In the genomic region with DNA sequence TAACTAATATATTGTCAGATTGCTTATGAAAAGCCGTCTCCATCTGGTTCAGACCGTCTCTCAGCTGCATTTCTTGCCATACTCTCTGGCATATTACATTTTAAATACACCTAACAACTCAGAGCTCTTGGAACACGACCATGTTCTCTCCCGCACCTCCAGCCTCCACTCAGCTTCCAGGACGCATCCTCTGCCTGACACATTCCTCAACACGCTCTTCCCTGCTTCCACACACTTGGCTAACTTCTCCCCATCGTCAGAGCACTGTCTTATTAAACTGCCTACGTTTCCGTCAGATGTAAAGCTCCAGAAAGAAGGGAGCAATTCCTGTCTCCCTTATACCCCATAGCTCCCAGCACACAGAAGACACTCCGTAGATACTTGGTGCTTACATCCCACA, we compare ENCODE assay signal across 17 mouse cellular contexts. TPM values are rescaled to one million over a fixed set of nuclear protein-coding genes. Genes with fewer than 3 reads are reported as not detected.
DNase-seq lines count a peak whose midpoint lies in the region; ATAC-seq and TF ChIP-seq lines count a peak whose summit lies in the region.
"Had no signal": no experiment of that assay in that cellular context is flagged by ENCODE, and none has a peak within 500 bp of the region (broad histone marks: within the 10 kb centered on the region; RNA-seq: fewer than 3 reads in every experiment).

No protein-coding gene starts in this region.

- H3K4me2 ChIP-seq in intestine, embryonic 16.5 days (ENCODE audit: low read depth, low read length) = no peak overlapping the region
- no peak overlapping the region for H3K4me2 ChIP-seq in intestine, embryonic 15.5 days (replicated peaks)
- no peak overlapping the region for H3K4me2 ChIP-seq in neural tube, embryonic 13.5 days
- no peak overlapping the region for H3K4me2 ChIP-seq in neural tube, embryonic 15.5 days
- H3K4me2 ChIP-seq: embryonic facial prominence, embryonic 13.5 days; heart, embryonic 11.5 days; liver, embryonic 12.5 days had no signal

- no peaks in the 10 kb centered on the region for H3K4me1 ChIP-seq in intestine, embryonic 16.5 days (ENCODE audit: control insufficient read depth, insufficient read depth, low read length)
- no peaks in the 10 kb centered on the region for H3K4me1 ChIP-seq in intestine, embryonic 15.5 days (replicated peaks)
- H3K4me1 ChIP-seq in neural tube, embryonic 13.5 days (replicated peaks) = peaks cover 11% of the 10 kb centered on the region
- peaks cover 8% of the 10 kb centered on the region; the same call in 1 of the 2 replicates for H3K4me1 ChIP-seq in neural tube, embryonic 15.5 days
- H3K4me1 ChIP-seq in kidney, adult 2 months (ENCODE audit: control insufficient read depth, insufficient read depth, low read length) = no peaks in the 10 kb centered on the region
- H3K4me1 ChIP-seq: liver, embryonic 12.5 days had no signal

- intact Hi-C loops in left cerebral cortex, postnatal 25 days (cut with DNase I) = loop anchor here (5.0 to 10.0 kb wide), 2 partner anchors 359 to 551 kb away; partner anchors contain the start of gene Acot11

- H3K27me3 ChIP-seq in intestine, embryonic 16.5 days (replicated peaks; ENCODE audit: control insufficient read depth, insufficient read depth, low read length) = no peaks in the 10 kb centered on the region
- H3K27me3 ChIP-seq in intestine, embryonic 15.5 days (replicated peaks) = no peaks in the 10 kb centered on the region
- H3K27me3 ChIP-seq in neural tube, embryonic 13.5 days = no peaks in the 10 kb centered on the region
- no peaks in the 10 kb centered on the region for H3K27me3 ChIP-seq in neural tube, embryonic 15.5 days (replicated peaks)
- H3K27me3 ChIP-seq in kidney, adult 2 months (replicated peaks; ENCODE audit: control insufficient read depth, insufficient read depth, low read length) = no peaks in the 10 kb centered on the region
- H3K27me3 ChIP-seq: embryonic facial prominence, embryonic 13.5 days; liver, embryonic 12.5 days had no signal

- 0 out of 2 replicates have a peak overlapping the region, but pooled peaks have one; percentile 37 for H3K9ac ChIP-seq in intestine, embryonic 16.5 days (ENCODE audit: low read depth, low read length)
- no peak overlapping the region for H3K9ac ChIP-seq in intestine, embryonic 15.5 days
- no peak overlapping the region for H3K9ac ChIP-seq in neural tube, embryonic 13.5 days
- no peak overlapping the region for H3K9ac ChIP-seq in neural tube, embryonic 15.5 days (replicated peaks)
- H3K9ac ChIP-seq: embryonic facial prominence, embryonic 13.5 days; liver, embryonic 12.5 days had no signal

- H3K36me3 ChIP-seq in intestine, embryonic 16.5 days (ENCODE audit: control insufficient read depth, insufficient read depth, low read length) = 0 out of 2 replicates have a peak, but pooled peaks cover 3% of the 10 kb centered on the region
- H3K36me3 ChIP-seq in intestine, embryonic 15.5 days = peaks cover 3% of the 10 kb centered on the region; the same call in 1 of the 2 replicates
- peaks cover 25% of the 10 kb centered on the region for H3K36me3 ChIP-seq in neural tube, embryonic 13.5 days
- H3K36me3 ChIP-seq in neural tube, embryonic 15.5 days = peaks cover 16% of the 10 kb centered on the region; the same call in 1 of the 2 replicates
- H3K36me3 ChIP-seq in kidney, adult 2 months (ENCODE audit: control insufficient read depth, insufficient read depth, low read length) = 0 out of 2 replicates have a peak, but pooled peaks cover 1% of the 10 kb centered on the region

- no peak overlapping the region for H3K4me3 ChIP-seq in intestine, embryonic 16.5 days (ENCODE audit: low read length)
- H3K4me3 ChIP-seq in intestine, embryonic 15.5 days (replicated peaks) = no peak overlapping the region
- no peak overlapping the region for H3K4me3 ChIP-seq in neural tube, embryonic 13.5 days
- H3K4me3 ChIP-seq in neural tube, embryonic 15.5 days (replicated peaks) = no peak overlapping the region
- H3K4me3 ChIP-seq in kidney, adult 2 months (ENCODE audit: insufficient read depth, low read depth, low read length) = no peak overlapping the region
- H3K4me3 ChIP-seq: embryonic facial prominence, embryonic 13.5 days; liver, embryonic 12.5 days had no signal

- no peak for TF ChIP-seq POLR2A in kidney, adult 2 months (IDR thresholded peaks at IDR 0.05; ENCODE audit: low read depth, low read length)

- 77% methylated on average over 10 of the region's 10 CpGs for WGBS in intestine, embryonic 16.5 days
- 81% methylated on average over 10 of the region's 10 CpGs for WGBS in intestine, embryonic 15.5 days
- 91% methylated on average over 10 of the region's 10 CpGs for WGBS in neural tube, embryonic 13.5 days
- 88% methylated on average over 10 of the region's 10 CpGs for WGBS in neural tube, embryonic 15.5 days
- 87% methylated on average over 10 of the region's 10 CpGs for WGBS in kidney, adult 2 months

- no peaks in the 10 kb centered on the region for H3K9me3 ChIP-seq in intestine, embryonic 16.5 days (ENCODE audit: control insufficient read depth, low read length)
- H3K9me3 ChIP-seq in intestine, embryonic 15.5 days = no peaks in the 10 kb centered on the region
- no peaks in the 10 kb centered on the region for H3K9me3 ChIP-seq in neural tube, embryonic 13.5 days
- no peaks in the 10 kb centered on the region for H3K9me3 ChIP-seq in neural tube, embryonic 15.5 days (replicated peaks)
- H3K9me3 ChIP-seq: embryonic facial prominence, embryonic 13.5 days; G1E; liver, embryonic 12.5 days had no signal

- peak; percentile 45 to 88 for DNase-seq in left cerebral cortex, postnatal 25 days (ENCODE audit: low spot score in 2 of 2)
- no peak for DNase-seq in kidney, adult 2 months
- DNase-seq in retina, postnatal 1 day = no peak

- TF ChIP-seq CTCF in kidney, adult 2 months (conservative IDR thresholded peaks at IDR 0.05; ENCODE audit: insufficient read depth, insufficient read length, low read depth, low read length) = no peak

- ATAC-seq in intestine, embryonic 16.5 days = no peak
- ATAC-seq in intestine, embryonic 15.5 days = no peak
- no peak for ATAC-seq in neural tube, embryonic 13.5 days (ENCODE audit: low read depth)
- ATAC-seq in neural tube, embryonic 15.5 days (ENCODE audit: low FRiP score) = no peak

- H3K27ac ChIP-seq in intestine, embryonic 16.5 days (ENCODE audit: low read length) = 0 out of 2 replicates have a peak overlapping the region, but pooled peaks have one; percentile 40
- H3K27ac ChIP-seq in intestine, embryonic 15.5 days = no peak overlapping the region
- H3K27ac ChIP-seq in neural tube, embryonic 13.5 days (replicated peaks) = peak overlapping the region; percentile 33; the same call in 1 of the 2 replicates
- H3K27ac ChIP-seq in neural tube, embryonic 15.5 days (replicated peaks) = no peak overlapping the region
- no peak overlapping the region for H3K27ac ChIP-seq in kidney, adult 2 months (ENCODE audit: insufficient read depth, low read depth, low read length)
- H3K27ac ChIP-seq: embryonic facial prominence, embryonic 13.5 days; liver, embryonic 12.5 days had no signal

RNA-seq across cellular contexts. Expression of gene Tmem59, which starts 14.9 kb away (rescaled TPM):
- polyA plus RNA-seq in intestine, embryonic 16.5 days (2015; fragmentation: Nextera tagmentation; extraction: Ambion mirVana) = 449 TPM in 2 replicates
- polyA plus RNA-seq in intestine, embryonic 15.5 days (2015; fragmentation: Nextera tagmentation; extraction: Ambion mirVana) = 394 and 425 TPM in 2 replicates
- 441 and 449 TPM in 2 replicates for polyA plus RNA-seq in neural tube, embryonic 13.5 days (2015; fragmentation: Nextera tagmentation; extraction: Ambion mirVana)
- polyA plus RNA-seq in neural tube, embryonic 15.5 days (2015; fragmentation: Nextera tagmentation; extraction: Ambion mirVana) = 391 and 405 TPM in 2 replicates
- total RNA-seq in left cerebral cortex, postnatal 25 days (2021) = 100 to 1,000 TPM; 219 to 231 TPM
- polyA plus RNA-seq in kidney, adult 2 months (2012; rRNA removed) = 447 and 474 TPM in 2 replicates

RNA-seq across cellular contexts. Expression of gene Tceanc2, which starts 15.6 kb away (rescaled TPM):
- polyA plus RNA-seq in intestine, embryonic 16.5 days (2015; fragmentation: Nextera tagmentation; extraction: Ambion mirVana) = 17.6 and 19.4 TPM in 2 replicates
- 21.8 and 35.1 TPM in 2 replicates for polyA plus RNA-seq in intestine, embryonic 15.5 days (2015; fragmentation: Nextera tagmentation; extraction: Ambion mirVana)
- 20.5 and 36.9 TPM in 2 replicates for polyA plus RNA-seq in neural tube, embryonic 13.5 days (2015; fragmentation: Nextera tagmentation; extraction: Ambion mirVana)
- 17.7 and 36.3 TPM in 2 replicates for polyA plus RNA-seq in neural tube, embryonic 15.5 days (2015; fragmentation: Nextera tagmentation; extraction: Ambion mirVana)
- 10 to 100 TPM; 17.3 to 19.0 TPM for total RNA-seq in left cerebral cortex, postnatal 25 days (2021)
- polyA plus RNA-seq in kidney, adult 2 months (2012; rRNA removed) = 8.9 and 10.0 TPM in 2 replicates

RNA-seq across cellular contexts. Expression of gene Ldlrad1, which starts 45.6 kb away (rescaled TPM):
- not detected in 2 replicates for polyA plus RNA-seq in intestine, embryonic 16.5 days (2015; fragmentation: Nextera tagmentation; extraction: Ambion mirVana)
- polyA plus RNA-seq in intestine, embryonic 15.5 days (2015; fragmentation: Nextera tagmentation; extraction: Ambion mirVana) = not detected in 2 replicates
- polyA plus RNA-seq in neural tube, embryonic 13.5 days (2015; fragmentation: Nextera tagmentation; extraction: Ambion mirVana) = not detected in 2 replicates
- polyA plus RNA-seq in neural tube, embryonic 15.5 days (2015; fragmentation: Nextera tagmentation; extraction: Ambion mirVana) = not detected in 2 replicates
- not detected for total RNA-seq in left cerebral cortex, postnatal 25 days (2021)
- not detected in 2 replicates for polyA plus RNA-seq in kidney, adult 2 months (2012; rRNA removed)
- total RNA-seq: adrenal gland, adult 18-20 months; heart, postnatal 36 days had no signal
- polyA plus RNA-seq: cerebellum, adult 2 months; cortical plate, adult 2 months; embryonic facial prominence, embryonic 13.5 days; G1E; heart, embryonic 11.5 days; kidney, embryonic 14.5 days; liver, embryonic 12.5 days; midbrain, embryonic 14.5 days had no signal

Comparison
In these comparisons a context has a peak if more than half of its experiments do, and no peak if none do; other contexts are left out.
1. H3K27ac ChIP-seq: peak in intestine, embryonic 16.5 days (single experiment) and neural tube, embryonic 13.5 days (single experiment); none in intestine, embryonic 15.5 days (single experiment), neural tube, embryonic 15.5 days (single experiment) and kidney, adult 2 months (single experiment).
2. DNase-seq: peak in left cerebral cortex, postnatal 25 days (2 of 2); none in kidney, adult 2 months (single experiment) and retina, postnatal 1 day (single experiment).